Mouse (Mus musculus) MEL (cell line): ENCODE results near the gene Gpr179. TPM values are rescaled to one million over a fixed set of nuclear protein-coding genes. Genes with fewer than 3 reads are reported as not detected.
A peak's percentile ranks its signal among the peaks of the same experiment; 100 is the strongest.

Experiments used
- DNase-seq: peaks from one replicate; pipeline ENCODE4 v3.0.0; 2011; ENCODE audit warnings: low read depth, low spot score
- H3K27ac ChIP-seq: 2 replicates; pipeline ENCODE4 v1.5.1; 2012; ENCODE audit warnings: low read depth, mild to moderate bottlenecking, control low read depth, low read length, moderate library complexity; ENCODE audit not compliant: control insufficient read depth
- H3K27me3 ChIP-seq, 2 experiments: fragments of 150-350 bp in 1 of 2; sonication (generic) in 1 of 2; 2 replicates each; pipeline ENCODE4 v1.6.1; 2012; ENCODE audit warnings: low read length in 2 of 2, mild to moderate bottlenecking in 2 of 2, improper control_type of control experiment in 1 of 2, moderate library complexity in 1 of 2; ENCODE audit not compliant: insufficient read depth in 2 of 2, control insufficient read depth in 1 of 2
- H3K36me3 ChIP-seq, 2 experiments: 2 replicates each; pipeline ENCODE4 v1.6.1; 2012 to 2014; ENCODE audit warnings: low read length in 2 of 2, improper control_type of control experiment in 1 of 2, inconsistent platforms in 1 of 2, mild to moderate bottlenecking in 1 of 2; ENCODE audit not compliant: insufficient read depth in 2 of 2, control insufficient read depth in 1 of 2
- H3K4me1 ChIP-seq, 2 experiments: fragments of 150-350 bp in 1 of 2; sonication (generic) in 1 of 2; 2 replicates each; pipeline ENCODE4 v1.6.1; 2012; ENCODE audit warnings: low read length in 2 of 2, improper control_type of control experiment in 1 of 2, mild to moderate bottlenecking in 1 of 2; ENCODE audit not compliant: insufficient read depth in 2 of 2, control insufficient read depth in 1 of 2
- H3K4me3 ChIP-seq, 2 experiments: fragments of 150-350 bp in 1 of 2; sonication (generic) in 1 of 2; 2 replicates each; pipeline ENCODE4 v1.5.1; 2012; ENCODE audit warnings: low read depth in 2 of 2, low read length in 2 of 2, mild to moderate bottlenecking in 2 of 2, moderate library complexity in 2 of 2, control low read depth in 1 of 2, improper control_type of control experiment in 1 of 2; ENCODE audit not compliant: control insufficient read depth in 1 of 2, insufficient read depth in 1 of 2
- H3K79me2 ChIP-seq: 2 replicates; pipeline ENCODE4 v1.6.1; 2012; ENCODE audit warnings: mild to moderate bottlenecking, low read length, moderate library complexity; ENCODE audit not compliant: control insufficient read depth, poor library complexity, insufficient read depth
- H3K9ac ChIP-seq: 2 replicates; pipeline ENCODE4 v1.6.1; 2012; ENCODE audit warnings: low read depth, mild to moderate bottlenecking, control low read depth, low read length, moderate library complexity; ENCODE audit not compliant: control insufficient read depth, poor library complexity, severe bottlenecking
- H3K9me3 ChIP-seq: fragments of 150-350 bp; sonication (generic); replicated peaks from 2 replicates; pipeline ENCODE4 v1.6.1; 2012; ENCODE audit warnings: mild to moderate bottlenecking, low read length, improper control_type of control experiment, moderate library complexity; ENCODE audit not compliant: insufficient read depth
- BHLHE40 ChIP-seq: IDR thresholded peaks from 2 replicates; pipeline ENCODE4 v1.6.1; 2012; ENCODE audit warnings: low read depth, mild to moderate bottlenecking, inconsistent platforms, low read length, improper control_type of control experiment, borderline replicate concordance
- CHD1 ChIP-seq: IDR thresholded peaks from 2 replicates; pipeline ENCODE4 v1.6.1; 2012; ENCODE audit warnings: low read depth, mild to moderate bottlenecking, inconsistent platforms, low read length, improper control_type of control experiment
- CHD2 ChIP-seq: IDR thresholded peaks from 2 replicates; pipeline ENCODE4 v1.6.1; 2011; ENCODE audit warnings: low read length, improper control_type of control experiment
- CTCF ChIP-seq, 3 experiments: IDR thresholded peaks in 2 of 3; conservative IDR thresholded peaks in 1 of 3; 2 replicates each; pipeline ENCODE4 v1.5.1; 2011 to 2012; ENCODE audit warnings: low read length in 3 of 3, low read depth in 2 of 3, mild to moderate bottlenecking in 2 of 3, improper control_type of control experiment in 1 of 3, inconsistent platforms in 1 of 3, mixed read lengths in 1 of 3, moderate library complexity in 1 of 3; ENCODE audit not compliant: control insufficient read depth in 1 of 3, insufficient read depth in 1 of 3, poor library complexity in 1 of 3, severe bottlenecking in 1 of 3
- EP300 ChIP-seq, 2 experiments: IDR thresholded peaks; 2 replicates each; pipeline ENCODE4 v1.6.1; 2011; ENCODE audit warnings: improper control_type of control experiment in 2 of 2, low read length in 2 of 2, low read depth in 1 of 2, mild to moderate bottlenecking in 1 of 2
- GATA1 ChIP-seq: IDR thresholded peaks from 2 replicates; pipeline ENCODE4 v1.6.1; 2011; ENCODE audit warnings: low read depth, low read length, improper control_type of control experiment
- JUND ChIP-seq: IDR thresholded peaks from 2 replicates; pipeline ENCODE4 v1.6.1; 2011; ENCODE audit warnings: low read depth, mild to moderate bottlenecking, improper control_type of control experiment, low read length
- MAFK ChIP-seq: IDR thresholded peaks from 2 replicates; pipeline ENCODE4 v1.6.1; 2011; ENCODE audit warnings: low read depth, mild to moderate bottlenecking, low read length, improper control_type of control experiment, borderline replicate concordance
- MAX ChIP-seq: IDR thresholded peaks from 2 replicates; pipeline ENCODE4 v1.6.1; 2011; ENCODE audit warnings: low read length, improper control_type of control experiment
- MAZ ChIP-seq: IDR thresholded peaks from 2 replicates; pipeline ENCODE4 v1.6.1; 2012; ENCODE audit warnings: low read depth, mild to moderate bottlenecking, inconsistent platforms, low read length, improper control_type of control experiment
- MXI1 ChIP-seq: IDR thresholded peaks from 2 replicates; pipeline ENCODE4 v1.6.1; 2011; ENCODE audit warnings: mild to moderate bottlenecking, low read depth, low read length, improper control_type of control experiment
- MYB ChIP-seq: IDR thresholded peaks from 2 replicates; pipeline ENCODE4 v1.6.1; 2011; ENCODE audit warnings: mild to moderate bottlenecking, low read depth, low read length, improper control_type of control experiment
- MYC ChIP-seq: IDR thresholded peaks from 2 replicates; pipeline ENCODE4 v1.6.1; 2011; ENCODE audit warnings: low read depth, mild to moderate bottlenecking, low read length, improper control_type of control experiment, moderate library complexity
- POLR2A ChIP-seq, 2 experiments: IDR thresholded peaks; 2 replicates each; pipeline ENCODE4 v1.6.1; 2011 to 2012; ENCODE audit warnings: low read length in 2 of 2, mild to moderate bottlenecking in 2 of 2, control low read depth in 1 of 2, improper control_type of control experiment in 1 of 2, low read depth in 1 of 2, moderate library complexity in 1 of 2; ENCODE audit not compliant: control insufficient read depth in 1 of 2, insufficient read depth in 1 of 2, poor library complexity in 1 of 2
- POLR2AphosphoS2 ChIP-seq: IDR thresholded peaks from 2 replicates; pipeline ENCODE4 v1.6.1; 2011; ENCODE audit warnings: low read length, improper control_type of control experiment
- POLR2AphosphoS5 ChIP-seq: IDR thresholded peaks from 2 replicates; pipeline ENCODE4 v1.6.1; 2012; ENCODE audit warnings: low read depth, borderline replicate concordance, mild to moderate bottlenecking, inconsistent platforms, low read length, moderate library complexity, mixed read lengths
- RAD21 ChIP-seq: IDR thresholded peaks from 2 replicates; pipeline ENCODE4 v1.6.1; 2011; ENCODE audit warnings: mild to moderate bottlenecking, low read depth, low read length, improper control_type of control experiment
- RCOR1 ChIP-seq: IDR thresholded peaks from 2 replicates; pipeline ENCODE4 v1.6.1; 2012; ENCODE audit warnings: low read depth, mild to moderate bottlenecking, inconsistent platforms, low read length, improper control_type of control experiment
- SIN3A ChIP-seq: IDR thresholded peaks from 2 replicates; pipeline ENCODE4 v1.6.1; 2012; ENCODE audit warnings: low read length, improper control_type of control experiment, inconsistent platforms
- SMC3 ChIP-seq: IDR thresholded peaks from 2 replicates; pipeline ENCODE4 v1.6.1; 2011; ENCODE audit warnings: low read depth, low read length, improper control_type of control experiment
- TCF12 ChIP-seq: IDR thresholded peaks from 2 replicates; pipeline ENCODE4 v1.6.1; 2014; ENCODE audit warnings: low read depth, mild to moderate bottlenecking, inconsistent platforms, low read length, improper control_type of control experiment, moderate library complexity
- UBTF ChIP-seq: IDR thresholded peaks from 2 replicates; pipeline ENCODE4 v1.6.1; 2012; ENCODE audit warnings: low read depth, mild to moderate bottlenecking, inconsistent platforms, low read length, improper control_type of control experiment, moderate library complexity, borderline replicate concordance; ENCODE audit not compliant: insufficient read depth
- USF1 ChIP-seq: IDR thresholded peaks from 2 replicates; pipeline ENCODE4 v1.6.1; 2014; ENCODE audit warnings: low read depth, mild to moderate bottlenecking, inconsistent platforms, low read length, improper control_type of control experiment, moderate library complexity
- USF2 ChIP-seq, 2 experiments: IDR thresholded peaks; 2 replicates each; pipeline ENCODE4 v1.6.1; 2011 to 2012; ENCODE audit warnings: improper control_type of control experiment in 2 of 2, low read length in 2 of 2, borderline replicate concordance in 1 of 2, inconsistent platforms in 1 of 2, low read depth in 1 of 2, mild to moderate bottlenecking in 1 of 2; ENCODE audit not compliant: insufficient read depth in 1 of 2
- ZC3H11A ChIP-seq: IDR thresholded peaks from 2 replicates; pipeline ENCODE4 v1.6.1; 2012; ENCODE audit warnings: low read depth, mild to moderate bottlenecking, inconsistent platforms, low read length, improper control_type of control experiment
- ZKSCAN1 ChIP-seq: IDR thresholded peaks from 2 replicates; pipeline ENCODE4 v1.6.1; 2012; ENCODE audit warnings: low read depth, mild to moderate bottlenecking, inconsistent platforms, low read length, improper control_type of control experiment, moderate library complexity
- ZMIZ1 ChIP-seq: IDR thresholded peaks from 2 replicates; pipeline ENCODE4 v1.6.1; 2012; ENCODE audit warnings: low read depth, mild to moderate bottlenecking, inconsistent platforms, low read length, improper control_type of control experiment, moderate library complexity
- ZNF384 ChIP-seq: IDR thresholded peaks from 2 replicates; pipeline ENCODE4 v1.6.1; 2012; ENCODE audit warnings: low read depth, mild to moderate bottlenecking, inconsistent platforms, low read length, improper control_type of control experiment
- polyA plus RNA-seq, 2 experiments: library from polyadenylated mRNA; stranded (reverse) in 1 of 2; unstranded in 1 of 2; fragments of >175 nt in 1 of 2; fragments of >200 nt in 1 of 2; gene quantifications; 2 replicates each; pipeline versions ENCODE4 v1.2.1 to v1.2.4; 2012; ENCODE audit warnings: low replicate concordance in 2 of 2, low read depth in 1 of 2; ENCODE audit not compliant: insufficient read length in 2 of 2, insufficient read depth in 1 of 2, missing spikeins in 1 of 2
- total RNA-seq: library from RNA; depleted of rRNA; stranded (reverse); fragments of 300-350 nt; gene quantifications from 2 replicates; pipeline ENCODE4 v1.2.3, GENCODE M21; 2012

The Gpr179 gene
- total and polyA plus RNA-seq, 3 experiments, result 0.01 to 0.04 TPM; not detected in 1

- no peak overlapping the region for H3K9ac ChIP-seq
- no peak overlapping the region for H3K27ac ChIP-seq
- no peaks in the 10 kb centered on the region for H3K9me3 ChIP-seq
- no peak overlapping the region for H3K4me3 ChIP-seq
- TF ChIP-seq SIN3A (no peak), SMC3 (no peak)
- H3K36me3 ChIP-seq, result peaks cover 13 to 21% of the 10 kb centered on the region in 2 experiments
- peaks cover 0 to 4% of the 10 kb centered on the region in 2 experiments; a peak in 3 of 4 replicates for H3K4me1 ChIP-seq
- peaks cover 3% of the 10 kb centered on the region for H3K79me2 ChIP-seq
- no peaks in the 10 kb centered on the region for H3K27me3 ChIP-seq
- no peak for DNase-seq
Measured at GRCm38 (mm10) chr11:97321197-97321596, 30.7 kb downstream of the Gpr179 start.

- no peaks in the 10 kb centered on the region for H3K27me3 ChIP-seq
- peak within 1 kb of the TSS; percentile 92 for H3K27ac ChIP-seq
- peak within 1 kb of the TSS; percentile 67 to 100 for H3K4me3 ChIP-seq
- H3K9ac ChIP-seq, result peak within 1 kb of the TSS; percentile 97
- H3K4me1 ChIP-seq, result peaks cover 0 to 14% of the 10 kb centered on the region in 2 experiments; a peak in 3 of 4 replicates
- H3K36me3 ChIP-seq, result peaks cover 2 to 22% of the 10 kb centered on the region in 2 experiments; a peak in 3 of 4 replicates
- DNase-seq, result peak; percentile 99
- peaks cover 5% of the 10 kb centered on the region for H3K79me2 ChIP-seq
- H3K9me3 ChIP-seq, result no peaks in the 10 kb centered on the region
- TF ChIP-seq MAX (peak; percentile 78), POLR2AphosphoS2 (peak; percentile 89), SIN3A (peak; percentile 91), JUND (no peak), UBTF (no peak), RAD21 (no peak), CTCF (IDR thresholded peaks at IDR 0.05 in 2 of 3, conservative IDR thresholded peaks at IDR 0.05 in 1 of 3; ENCODE audit: control insufficient read depth in 1 of 3, insufficient read depth in 1 of 3, low read depth in 2 of 3, low read length in 3 of 3, poor library complexity in 1 of 3, severe bottlenecking in 1 of 3) (no peak), MAZ (peak; percentile 91; the same call in 1 of the 2 replicates), USF1 (peak; percentile 87), USF2 (IDR thresholded peaks at IDR 0.05; ENCODE audit: borderline replicate concordance in 1 of 2, insufficient read depth in 1 of 2, low read depth in 1 of 2, low read length in 2 of 2) (0 out of 4 replicates have a peak, but pooled peaks of 1 of the 2 experiments have one; percentile 7), ZNF384 (no peak), BHLHE40 (no peak; the same call in 1 of the 2 replicates), GATA1 (no peak), MAFK (no peak), MYC (peak; percentile 90), ZC3H11A (no peak), POLR2AphosphoS5 (no peak), MXI1 (peak; percentile 74; the same call in 1 of the 2 replicates), CHD1 (peak; percentile 94), SMC3 (no peak), TCF12 (peak; percentile 80), EP300 (IDR thresholded peaks at IDR 0.05; ENCODE audit: low read depth in 1 of 2, low read length in 2 of 2) (no peak; a peak in 1 of 4 replicates), ZMIZ1 (peak; percentile 95), ZKSCAN1 (no peak), POLR2A (IDR thresholded peaks at IDR 0.05; ENCODE audit: control insufficient read depth in 1 of 2, insufficient read depth in 1 of 2, low read depth in 1 of 2, low read length in 2 of 2, poor library complexity in 1 of 2) (peak; percentile 97 to 99), RCOR1 (0 out of 2 replicates have a peak, but pooled peaks have one; percentile 18), CHD2 (no peak), MYB (no peak)
Measured at GRCm38 (mm10) chr11:97315504-97316503, 36.1 kb downstream of the Gpr179 start, which contains the start of gene Mrpl45. TSS of gene Mrpl45 (plus strand) at chr11:97315716.
